Mouse (Mus musculus): ENCODE data around the gene Gm6096. TPM values are rescaled to one million over a fixed set of nuclear protein-coding genes. Genes with fewer than 3 reads are reported as not detected.

Gm6096 gene
- polyA plus RNA-seq, 1 experiment from 2014 or later = 0.84 TPM

DNA sequence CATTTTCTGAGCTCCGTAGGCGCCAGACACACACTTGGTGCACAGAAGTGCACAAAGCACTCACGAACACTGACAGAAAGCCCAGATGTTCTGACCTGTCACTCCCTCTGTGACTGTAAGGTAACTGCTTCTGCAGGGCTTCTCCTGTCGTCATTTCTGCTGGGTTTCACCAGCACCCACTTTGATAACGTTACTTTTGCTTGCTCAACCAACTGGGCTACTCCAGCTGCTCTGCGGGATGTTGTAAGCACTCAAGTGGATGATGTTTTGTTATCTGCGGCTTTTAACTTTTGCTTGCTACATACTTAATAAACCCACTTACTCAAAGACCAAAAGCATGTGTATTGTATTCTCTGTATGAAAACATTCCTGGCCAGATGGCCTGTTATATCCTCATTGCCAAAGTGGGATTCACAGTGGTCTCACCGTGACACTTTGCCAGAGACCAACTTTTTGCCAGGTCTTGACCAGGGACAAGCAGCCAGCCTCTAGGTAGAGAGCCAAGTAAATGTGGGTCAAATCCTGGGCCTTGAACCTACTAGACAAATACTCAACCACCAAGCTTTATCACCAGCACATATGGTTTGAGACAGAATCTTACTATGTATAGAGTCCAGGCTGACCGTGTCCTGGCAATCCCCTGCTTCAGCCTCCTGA lies 29.1 kb upstream of the Gm6096 start:
- Histone ChIP-seq H3K9me3 (ENCODE audit: control insufficient read depth, low read length) (no peaks in the 10 kb centered on the region), H3K4me1 (ENCODE audit: control insufficient read depth, insufficient read depth, low read length) (no peaks in the 10 kb centered on the region), H3K4me2 (ENCODE audit: low read length) (no peak overlapping the region), H3K27me3 (ENCODE audit: control insufficient read depth, insufficient read depth, low read length) (no peaks in the 10 kb centered on the region), H3K27ac (replicated peaks; ENCODE audit: low read depth, low read length) (no peak overlapping the region), H3K9ac (replicated peaks; ENCODE audit: low read length) (no peak overlapping the region), H3K36me3 (ENCODE audit: control insufficient read depth, insufficient read depth, low read length) (peaks cover 69% of the 10 kb centered on the region), H3K4me3 (replicated peaks; ENCODE audit: low read depth, low read length) (no peak overlapping the region)
- WGBS = 96% methylated on average over 9 of the region's 9 CpGs
- DNase-seq (no peak), ATAC-seq (ENCODE audit: low FRiP score, low TSS enrichment) (no peak)

DNA sequence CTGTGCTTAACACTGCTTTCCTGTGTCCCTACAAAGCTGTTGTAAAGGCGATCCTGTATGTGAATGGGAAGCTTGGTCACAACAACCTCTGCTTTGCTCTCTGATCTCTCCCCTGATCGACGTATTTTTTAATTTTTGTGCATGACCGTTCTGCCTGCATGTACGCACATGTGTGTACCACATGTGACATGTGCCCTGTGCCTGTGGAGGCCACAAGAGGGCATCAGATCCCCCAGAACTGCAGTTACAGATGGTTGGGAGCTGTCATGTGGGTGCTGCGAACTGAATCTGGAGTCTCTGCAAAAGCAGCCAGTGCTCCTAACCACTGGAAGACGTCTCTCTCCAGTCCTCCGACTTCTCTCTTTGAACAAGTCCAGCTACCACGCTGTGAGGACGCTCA lies 28.5 kb upstream of the Gm6096 start:
- ATAC-seq (ENCODE audit: low FRiP score, low TSS enrichment) (no peak), DNase-seq (no peak)
- H3K4me3 ChIP-seq (replicated peaks; ENCODE audit: low read depth, low read length) = no peak overlapping the region
- H3K4me2 ChIP-seq (ENCODE audit: low read length) = no peak overlapping the region
- 96% methylated on average over 10 of the region's 10 CpGs for WGBS
- no peaks in the 10 kb centered on the region for H3K4me1 ChIP-seq (ENCODE audit: control insufficient read depth, insufficient read depth, low read length)
- no peak overlapping the region for H3K9ac ChIP-seq (replicated peaks; ENCODE audit: low read length)
- no peak overlapping the region for H3K27ac ChIP-seq (replicated peaks; ENCODE audit: low read depth, low read length)
- no peaks in the 10 kb centered on the region for H3K9me3 ChIP-seq (ENCODE audit: control insufficient read depth, low read length)
- peaks cover 70% of the 10 kb centered on the region for H3K36me3 ChIP-seq (ENCODE audit: control insufficient read depth, insufficient read depth, low read length)
- no peaks in the 10 kb centered on the region for H3K27me3 ChIP-seq (ENCODE audit: control insufficient read depth, insufficient read depth, low read length)

GRCm38 (mm10) chr7:34224308-34224707 lies 26.5 kb upstream of the Gm6096 start:
- no peak for ATAC-seq (ENCODE audit: low FRiP score, low TSS enrichment)
- Histone ChIP-seq H3K27ac (replicated peaks; ENCODE audit: low read depth, low read length) (no peak overlapping the region), H3K9ac (replicated peaks; ENCODE audit: low read length) (no peak overlapping the region), H3K36me3 (ENCODE audit: control insufficient read depth, insufficient read depth, low read length) (peaks cover 52% of the 10 kb centered on the region), H3K4me3 (replicated peaks; ENCODE audit: low read depth, low read length) (no peak overlapping the region), H3K27me3 (ENCODE audit: control insufficient read depth, insufficient read depth, low read length) (no peaks in the 10 kb centered on the region), H3K4me1 (ENCODE audit: control insufficient read depth, insufficient read depth, low read length) (peaks cover 7% of the 10 kb centered on the region; the same call in 1 of the 2 replicates), H3K9me3 (ENCODE audit: control insufficient read depth, low read length) (no peaks in the 10 kb centered on the region), H3K4me2 (ENCODE audit: low read length) (no peak overlapping the region)
- DNase-seq = no peak
- 95% methylated on average over 6 of the region's 6 CpGs for WGBS

GRCm38 (mm10) chr7:34226086-34226485 lies 24.8 kb upstream of the Gm6096 start:
- no peak for ATAC-seq (ENCODE audit: low FRiP score, low TSS enrichment)
- no peak overlapping the region for H3K4me3 ChIP-seq (replicated peaks; ENCODE audit: low read depth, low read length)
- WGBS = 87% methylated on average over 8 of the region's 8 CpGs
- H3K36me3 ChIP-seq (ENCODE audit: control insufficient read depth, insufficient read depth, low read length) = peaks cover 34% of the 10 kb centered on the region
- no peaks in the 10 kb centered on the region for H3K27me3 ChIP-seq (ENCODE audit: control insufficient read depth, insufficient read depth, low read length)
- no peak overlapping the region for H3K4me2 ChIP-seq (ENCODE audit: low read length)
- H3K9ac ChIP-seq (replicated peaks; ENCODE audit: low read length) = no peak overlapping the region
- H3K27ac ChIP-seq (replicated peaks; ENCODE audit: low read depth, low read length) = no peak overlapping the region
- H3K9me3 ChIP-seq (ENCODE audit: control insufficient read depth, low read length) = no peaks in the 10 kb centered on the region
- H3K4me1 ChIP-seq (ENCODE audit: control insufficient read depth, insufficient read depth, low read length) = peaks cover 12% of the 10 kb centered on the region; the same call in 1 of the 2 replicates
- no peak for DNase-seq

GRCm38 (mm10) chr7:34226846-34227245 lies 24.0 kb upstream of the Gm6096 start:
- H3K36me3 ChIP-seq (ENCODE audit: control insufficient read depth, insufficient read depth, low read length) = peaks cover 27% of the 10 kb centered on the region
- H3K9ac ChIP-seq (replicated peaks; ENCODE audit: low read length) = no peak overlapping the region
- 91% methylated on average over 12 of the region's 12 CpGs for WGBS

DNA sequence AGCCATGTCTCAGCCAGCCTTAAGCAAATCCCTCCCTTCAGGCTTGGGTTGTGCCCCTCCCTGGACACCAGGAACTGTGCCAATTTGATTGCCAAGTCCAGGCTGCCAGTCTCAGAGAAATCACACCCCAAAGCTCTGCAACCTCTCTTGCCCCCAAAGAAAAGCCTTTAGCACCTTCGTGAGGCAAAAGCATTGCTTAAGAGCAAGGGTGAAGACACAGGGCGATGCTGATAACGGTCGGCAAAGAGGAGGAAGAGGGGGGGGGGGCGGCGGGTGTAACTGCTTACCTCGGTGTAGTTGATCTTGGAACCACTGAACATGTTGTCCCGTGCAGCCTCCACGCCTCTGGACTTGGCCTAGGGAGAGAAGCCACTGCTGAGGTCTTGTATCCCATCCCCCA lies 22.2 kb upstream of the Gm6096 start:
- DNase-seq = peak; percentile 3
- Histone ChIP-seq H3K27me3 (ENCODE audit: control insufficient read depth, insufficient read depth, low read length) (no peaks in the 10 kb centered on the region), H3K36me3 (ENCODE audit: control insufficient read depth, insufficient read depth, low read length) (peaks cover 16% of the 10 kb centered on the region; the same call in 1 of the 2 replicates), H3K27ac (replicated peaks; ENCODE audit: low read depth, low read length) (no peak overlapping the region), H3K4me2 (ENCODE audit: low read length) (peak overlapping the region; percentile 86), H3K9ac (replicated peaks; ENCODE audit: low read length) (peak overlapping the region; percentile 69; the same call in 1 of the 2 replicates), H3K9me3 (ENCODE audit: control insufficient read depth, low read length) (no peaks in the 10 kb centered on the region), H3K4me1 (ENCODE audit: control insufficient read depth, insufficient read depth, low read length) (peaks cover 12% of the 10 kb centered on the region; the same call in 1 of the 2 replicates), H3K4me3 (replicated peaks; ENCODE audit: low read depth, low read length) (peak overlapping the region; percentile 65; the same call in 1 of the 2 replicates)
- WGBS = 70% methylated on average over 9 of the region's 9 CpGs
- ATAC-seq (ENCODE audit: low FRiP score, low TSS enrichment) = no peak

More at GRCm38 (mm10) chr7:34226846-34227245, 24.0 kb upstream of the Gm6096 start:
- Histone ChIP-seq H3K4me1 (ENCODE audit: control insufficient read depth, insufficient read depth, low read length) (peaks cover 12% of the 10 kb centered on the region; the same call in 1 of the 2 replicates), H3K4me3 (replicated peaks; ENCODE audit: low read depth, low read length) (no peak overlapping the region), H3K27me3 (ENCODE audit: control insufficient read depth, insufficient read depth, low read length) (no peaks in the 10 kb centered on the region), H3K9me3 (ENCODE audit: control insufficient read depth, low read length) (no peaks in the 10 kb centered on the region), H3K4me2 (ENCODE audit: low read length) (no peak overlapping the region), H3K27ac (replicated peaks; ENCODE audit: low read depth, low read length) (no peak overlapping the region)
- no peak for ATAC-seq (ENCODE audit: low FRiP score, low TSS enrichment)
- DNase-seq = no peak

GRCm38 (mm10) chr7:34229153-34229552 lies 21.7 kb upstream of the Gm6096 start:
- ATAC-seq (ENCODE audit: low FRiP score, low TSS enrichment) (no peak), DNase-seq (no peak)
- H3K36me3 ChIP-seq (ENCODE audit: control insufficient read depth, insufficient read depth, low read length) = peaks cover 16% of the 10 kb centered on the region; the same call in 1 of the 2 replicates
- H3K27me3 ChIP-seq (ENCODE audit: control insufficient read depth, insufficient read depth, low read length) = no peaks in the 10 kb centered on the region
- peak overlapping the region; percentile 86 for H3K4me2 ChIP-seq (ENCODE audit: low read length)
- H3K9ac ChIP-seq (replicated peaks; ENCODE audit: low read length) = peak overlapping the region; percentile 69
- H3K4me1 ChIP-seq (ENCODE audit: control insufficient read depth, insufficient read depth, low read length) = peaks cover 12% of the 10 kb centered on the region; the same call in 1 of the 2 replicates
- WGBS = 14% methylated on average over 5 of the region's 5 CpGs
- H3K4me3 ChIP-seq (replicated peaks; ENCODE audit: low read depth, low read length) = peak overlapping the region; percentile 65
- H3K9me3 ChIP-seq (ENCODE audit: control insufficient read depth, low read length) = no peaks in the 10 kb centered on the region
- no peak overlapping the region for H3K27ac ChIP-seq (replicated peaks; ENCODE audit: low read depth, low read length)

DNA sequence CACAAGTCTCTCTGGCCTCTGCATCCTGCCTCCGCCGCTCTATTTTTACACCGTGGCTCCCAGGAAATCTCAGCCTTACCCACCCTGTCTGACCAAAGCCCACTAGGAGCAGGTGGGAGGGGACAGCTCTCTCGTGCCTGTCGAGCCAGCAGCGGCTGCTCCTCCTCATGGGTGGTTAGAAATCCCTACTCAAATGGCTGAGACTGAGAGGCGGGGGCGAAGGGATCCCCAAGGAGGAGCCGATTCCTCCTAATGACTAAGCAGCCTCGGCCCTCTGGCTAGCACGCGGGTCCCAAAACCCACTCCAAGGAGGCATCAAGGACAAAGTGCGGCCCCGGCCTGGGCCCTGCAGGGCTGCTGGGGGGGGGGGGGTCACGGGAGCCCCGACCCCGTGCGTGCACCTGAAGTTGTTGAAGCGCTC lies 21.1 kb upstream of the Gm6096 start:
- no peaks in the 10 kb centered on the region for H3K27me3 ChIP-seq (ENCODE audit: control insufficient read depth, insufficient read depth, low read length)
- peaks cover 16% of the 10 kb centered on the region; the same call in 1 of the 2 replicates for H3K36me3 ChIP-seq (ENCODE audit: control insufficient read depth, insufficient read depth, low read length)
- peak; percentile 11 for ATAC-seq (ENCODE audit: low FRiP score, low TSS enrichment)
- H3K4me1 ChIP-seq (ENCODE audit: control insufficient read depth, insufficient read depth, low read length) = peaks cover 12% of the 10 kb centered on the region; the same call in 1 of the 2 replicates
- peak; percentile 68 for DNase-seq
- H3K27ac ChIP-seq (replicated peaks; ENCODE audit: low read depth, low read length) = peak overlapping the region; percentile 73
- peak overlapping the region; percentile 86 for H3K4me2 ChIP-seq (ENCODE audit: low read length)
- peak overlapping the region; percentile 69 for H3K9ac ChIP-seq (replicated peaks; ENCODE audit: low read length)
- under 1% methylated on average over 19 of the region's 19 CpGs for WGBS
- H3K4me3 ChIP-seq (replicated peaks; ENCODE audit: low read depth, low read length) = peak overlapping the region; percentile 65
- H3K9me3 ChIP-seq (ENCODE audit: control insufficient read depth, low read length) = no peaks in the 10 kb centered on the region

GRCm38 (mm10) chr7:34230116-34230515 lies 20.7 kb upstream of the Gm6096 start, which contains the start of gene Gpi1:
TSS of gene Gpi1 (minus strand) at chr7:34230336.
- H3K36me3 ChIP-seq (ENCODE audit: control insufficient read depth, insufficient read depth, low read length) = peaks cover 16% of the 10 kb centered on the region; the same call in 1 of the 2 replicates
- peak within 1 kb of the TSS; percentile 73 for H3K27ac ChIP-seq (replicated peaks; ENCODE audit: low read depth, low read length)
- DNase-seq (peak; percentile 91), ATAC-seq (ENCODE audit: low FRiP score, low TSS enrichment) (peak; percentile 48)
- peak within 1 kb of the TSS; percentile 65 for H3K4me3 ChIP-seq (replicated peaks; ENCODE audit: low read depth, low read length)
- no peaks in the 10 kb centered on the region for H3K9me3 ChIP-seq (ENCODE audit: control insufficient read depth, low read length)
- peak within 1 kb of the TSS; percentile 69 for H3K9ac ChIP-seq (replicated peaks; ENCODE audit: low read length)
- H3K4me2 ChIP-seq (ENCODE audit: low read length) = peak within 1 kb of the TSS; percentile 86
- H3K27me3 ChIP-seq (ENCODE audit: control insufficient read depth, insufficient read depth, low read length) = no peaks in the 10 kb centered on the region
- under 1% methylated on average over 39 of the region's 39 CpGs for WGBS
- H3K4me1 ChIP-seq (ENCODE audit: control insufficient read depth, insufficient read depth, low read length) = peaks cover 15% of the 10 kb centered on the region; the same call in 1 of the 2 replicates
